Mouse (Mus musculus): Measurements from ENCODE around the gene Sptbn1. TPM values are rescaled to one million over a fixed set of nuclear protein-coding genes. Genes with fewer than 3 reads are reported as not detected.

Gene Sptbn1
- polyA plus RNA-seq, 1 experiment from 2014 or later: 136 TPM

GRCm38 (mm10) chr11:30101796-30102195 is 166.2 kb downstream of the Sptbn1 start:
- Histone ChIP-seq H3K27me3 (replicated peaks; ENCODE audit: control insufficient read depth, insufficient read depth, low read length) (no peaks in the 10 kb centered on the region), H3K36me3 (ENCODE audit: control insufficient read depth, insufficient read depth, low read length) (peaks cover 93% of the 10 kb centered on the region)

DNA sequence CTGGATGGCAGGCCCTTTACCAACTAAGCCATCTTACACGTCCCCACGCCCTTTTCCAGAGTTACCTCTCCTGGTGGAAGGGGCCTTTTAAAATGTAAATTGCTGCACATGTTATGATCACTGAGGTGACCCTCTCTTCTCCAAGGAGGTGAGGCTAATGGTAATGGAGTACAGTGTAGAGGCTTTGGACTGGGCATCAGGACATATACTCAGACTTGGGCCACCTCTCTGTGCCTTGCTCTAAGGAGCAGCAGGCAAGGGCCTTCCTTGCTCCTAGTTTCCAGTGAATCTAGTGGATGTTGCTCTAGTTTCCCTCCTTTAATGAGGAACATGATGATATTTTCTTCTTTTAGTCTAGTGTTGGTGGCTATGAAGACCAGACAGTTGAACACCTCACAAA is 166.8 kb downstream of the Sptbn1 start:
- Histone ChIP-seq H3K4me1 (ENCODE audit: control insufficient read depth, insufficient read depth, low read length) (no peaks in the 10 kb centered on the region), H3K9ac (ENCODE audit: low read depth, low read length) (no peak overlapping the region), H3K27ac (replicated peaks; ENCODE audit: low read depth, low read length) (no peak overlapping the region), H3K9me3 (ENCODE audit: control insufficient read depth, low read length) (no peaks in the 10 kb centered on the region), H3K36me3 (ENCODE audit: control insufficient read depth, insufficient read depth, low read length) (peaks cover 90% of the 10 kb centered on the region), H3K4me2 (ENCODE audit: low read depth, low read length) (no peak overlapping the region), H3K4me3 (ENCODE audit: low read depth, low read length) (no peak overlapping the region), H3K27me3 (replicated peaks; ENCODE audit: control insufficient read depth, insufficient read depth, low read length) (no peaks in the 10 kb centered on the region)
- 94% methylated on average over 2 of the region's 2 CpGs for WGBS
- ATAC-seq (ENCODE audit: low read depth) (no peak), DNase-seq (ENCODE audit: low spot score) (no peak)

More at GRCm38 (mm10) chr11:30101796-30102195, 166.2 kb downstream of the Sptbn1 start:
- H3K9ac ChIP-seq (ENCODE audit: low read depth, low read length): no peak overlapping the region
- DNase-seq (ENCODE audit: low spot score) (no peak), ATAC-seq (ENCODE audit: low read depth) (no peak)
- no peak overlapping the region for H3K4me2 ChIP-seq (ENCODE audit: low read depth, low read length)
- no peak overlapping the region for H3K27ac ChIP-seq (replicated peaks; ENCODE audit: low read depth, low read length)
- no peaks in the 10 kb centered on the region for H3K4me1 ChIP-seq (ENCODE audit: control insufficient read depth, insufficient read depth, low read length)
- no peaks in the 10 kb centered on the region for H3K9me3 ChIP-seq (ENCODE audit: control insufficient read depth, low read length)
- H3K4me3 ChIP-seq (ENCODE audit: low read depth, low read length): no peak overlapping the region
- WGBS: 88% methylated on average over 1 of the region's 1 CpGs

- Histone ChIP-seq H3K4me3 (ENCODE audit: low read depth, low read length) (no peak overlapping the region), H3K27ac (replicated peaks; ENCODE audit: low read depth, low read length) (no peak overlapping the region), H3K27me3 (replicated peaks; ENCODE audit: control insufficient read depth, insufficient read depth, low read length) (no peaks in the 10 kb centered on the region), H3K9ac (ENCODE audit: low read depth, low read length) (no peak overlapping the region), H3K4me1 (ENCODE audit: control insufficient read depth, insufficient read depth, low read length) (no peaks in the 10 kb centered on the region), H3K36me3 (ENCODE audit: control insufficient read depth, insufficient read depth, low read length) (peaks cover 81% of the 10 kb centered on the region), H3K4me2 (ENCODE audit: low read depth, low read length) (no peak overlapping the region), H3K9me3 (ENCODE audit: control insufficient read depth, low read length) (no peaks in the 10 kb centered on the region)
- ATAC-seq (ENCODE audit: low read depth) (no peak), DNase-seq (ENCODE audit: low spot score) (no peak)
- 86% methylated on average over 6 of the region's 6 CpGs for whole genome bisulfite sequencing
These were observed 168.1 kb downstream of the Sptbn1 start for GRCm38 (mm10) chr11:30099916-30100315.

DNA sequence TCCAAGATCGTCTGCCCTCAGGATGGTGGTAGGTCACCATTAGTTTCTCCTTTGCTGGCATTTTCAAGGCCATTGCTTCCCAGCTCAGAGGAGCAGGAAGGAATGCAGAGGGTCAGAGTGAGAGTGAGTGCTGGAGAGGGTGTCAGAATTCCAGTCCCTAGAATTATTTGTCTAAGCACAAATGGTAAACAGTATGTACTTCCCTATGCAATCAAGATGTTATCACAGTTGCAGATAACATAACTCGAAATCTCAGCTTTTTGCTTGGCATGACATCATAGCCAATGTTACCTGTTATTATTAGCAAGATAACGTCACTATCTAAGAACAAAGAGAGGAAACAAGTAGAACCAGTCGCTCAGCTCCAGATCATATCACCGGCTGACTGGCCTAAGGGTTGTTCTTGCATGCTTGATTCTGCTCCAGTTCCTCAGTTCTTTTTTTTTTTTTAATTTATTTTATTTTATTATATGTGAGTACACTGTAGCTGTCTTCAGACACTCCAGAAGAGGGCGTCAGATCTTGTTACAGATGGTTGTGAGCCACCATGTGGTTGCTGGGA is 172.7 kb downstream of the Sptbn1 start:
- no peak overlapping the region for H3K9ac ChIP-seq (ENCODE audit: low read depth, low read length)

DNA sequence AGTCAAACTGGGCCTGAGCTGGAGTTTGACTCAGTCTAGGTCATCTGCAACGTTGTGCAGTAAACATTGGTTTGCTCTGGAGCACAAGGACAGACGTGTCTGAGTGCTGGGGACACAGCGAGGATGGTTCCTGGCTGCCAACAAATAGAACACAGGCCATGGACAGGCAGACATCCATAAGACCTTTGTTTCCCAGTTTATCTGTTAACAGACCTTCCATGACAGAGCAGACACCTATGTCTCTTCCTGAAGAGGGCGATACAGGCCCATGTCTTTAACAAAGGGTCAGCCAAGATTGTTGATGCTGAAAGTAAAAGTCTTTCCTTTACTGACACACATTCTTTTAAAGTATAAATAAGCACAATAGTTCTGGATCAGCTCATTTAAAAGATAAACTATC is 176.1 kb downstream of the Sptbn1 start:
- H3K27ac ChIP-seq (replicated peaks; ENCODE audit: low read depth, low read length): no peak overlapping the region
- ATAC-seq (ENCODE audit: low read depth) (no peak), DNase-seq (ENCODE audit: low spot score) (peak; percentile 43)
- no peaks in the 10 kb centered on the region for H3K27me3 ChIP-seq (replicated peaks; ENCODE audit: control insufficient read depth, insufficient read depth, low read length)
- H3K4me3 ChIP-seq (ENCODE audit: low read depth, low read length): no peak overlapping the region
- no peaks in the 10 kb centered on the region for H3K4me1 ChIP-seq (ENCODE audit: control insufficient read depth, insufficient read depth, low read length)
- no peak overlapping the region for H3K9ac ChIP-seq (ENCODE audit: low read depth, low read length)
- WGBS: 53% methylated on average over 4 of the region's 4 CpGs
- H3K4me2 ChIP-seq (ENCODE audit: low read depth, low read length): no peak overlapping the region
- peaks cover 4% of the 10 kb centered on the region; the same call in 1 of the 2 replicates for H3K36me3 ChIP-seq (ENCODE audit: control insufficient read depth, insufficient read depth, low read length)
- H3K9me3 ChIP-seq (ENCODE audit: control insufficient read depth, low read length): no peaks in the 10 kb centered on the region

More for the DNA sequence above, 172.7 kb downstream of the Sptbn1 start:
- WGBS: 78% methylated on average over 6 of the region's 6 CpGs
- ATAC-seq (ENCODE audit: low read depth) (no peak), DNase-seq (ENCODE audit: low spot score) (peak; percentile 24)
- no peak overlapping the region for H3K27ac ChIP-seq (replicated peaks; ENCODE audit: low read depth, low read length)
- peaks cover 35% of the 10 kb centered on the region for H3K36me3 ChIP-seq (ENCODE audit: control insufficient read depth, insufficient read depth, low read length)
- H3K9me3 ChIP-seq (ENCODE audit: control insufficient read depth, low read length): no peaks in the 10 kb centered on the region
- H3K4me2 ChIP-seq (ENCODE audit: low read depth, low read length): no peak overlapping the region
- no peaks in the 10 kb centered on the region for H3K4me1 ChIP-seq (ENCODE audit: control insufficient read depth, insufficient read depth, low read length)
- no peaks in the 10 kb centered on the region for H3K27me3 ChIP-seq (replicated peaks; ENCODE audit: control insufficient read depth, insufficient read depth, low read length)
- no peak overlapping the region for H3K4me3 ChIP-seq (ENCODE audit: low read depth, low read length)

- ATAC-seq (ENCODE audit: low read depth): no peak
- DNase-seq (ENCODE audit: low spot score): no peak
- Histone ChIP-seq H3K9me3 (ENCODE audit: control insufficient read depth, low read length) (no peaks in the 10 kb centered on the region), H3K4me2 (ENCODE audit: low read depth, low read length) (no peak overlapping the region), H3K4me3 (ENCODE audit: low read depth, low read length) (no peak overlapping the region), H3K4me1 (ENCODE audit: control insufficient read depth, insufficient read depth, low read length) (no peaks in the 10 kb centered on the region), H3K36me3 (ENCODE audit: control insufficient read depth, insufficient read depth, low read length) (no peaks in the 10 kb centered on the region), H3K27me3 (replicated peaks; ENCODE audit: control insufficient read depth, insufficient read depth, low read length) (no peaks in the 10 kb centered on the region), H3K27ac (replicated peaks; ENCODE audit: low read depth, low read length) (no peak overlapping the region), H3K9ac (ENCODE audit: low read depth, low read length) (no peak overlapping the region)
These were observed 182.9 kb downstream of the Sptbn1 start for GRCm38 (mm10) chr11:30085114-30085513.

DNA sequence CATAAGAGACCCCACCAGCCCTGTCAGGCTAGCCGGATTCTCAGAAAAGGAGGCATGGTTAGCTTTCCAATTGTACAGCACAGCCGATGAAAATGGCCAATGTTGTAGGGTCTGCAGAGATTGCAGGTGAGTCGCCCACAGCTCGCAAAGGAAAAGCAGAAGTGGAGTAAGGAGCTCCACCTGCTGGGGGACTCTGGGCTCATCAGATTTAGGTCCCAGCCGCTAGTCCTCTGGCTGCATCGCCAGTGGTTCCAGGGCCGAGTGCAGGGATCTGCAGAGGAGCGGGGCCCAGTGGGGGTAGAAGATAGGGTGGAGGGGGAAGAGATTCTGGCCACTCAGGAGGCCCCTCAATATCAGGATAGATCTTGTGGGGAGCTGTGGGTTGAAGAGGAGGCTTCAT is 210.7 kb downstream of the Sptbn1 start:
- no peak overlapping the region for H3K4me2 ChIP-seq (ENCODE audit: low read depth, low read length)
- H3K27ac ChIP-seq (replicated peaks; ENCODE audit: low read depth, low read length): no peak overlapping the region
- H3K4me3 ChIP-seq (ENCODE audit: low read depth, low read length): no peak overlapping the region
- H3K36me3 ChIP-seq (ENCODE audit: control insufficient read depth, insufficient read depth, low read length): no peaks in the 10 kb centered on the region
- H3K9me3 ChIP-seq (ENCODE audit: control insufficient read depth, low read length): no peaks in the 10 kb centered on the region
- H3K4me1 ChIP-seq (ENCODE audit: control insufficient read depth, insufficient read depth, low read length): no peaks in the 10 kb centered on the region
- no peaks in the 10 kb centered on the region for H3K27me3 ChIP-seq (replicated peaks; ENCODE audit: control insufficient read depth, insufficient read depth, low read length)
- DNase-seq (ENCODE audit: low spot score): peak; percentile 20
- WGBS: 42% methylated on average over 8 of the region's 8 CpGs
- no peak overlapping the region for H3K9ac ChIP-seq (ENCODE audit: low read depth, low read length)
- ATAC-seq (ENCODE audit: low read depth): no peak

Other genes starting within 250 kb of the Sptbn1 start
- 1.6 and 1.8 TPM in 2 replicates for gene Eml6, start 242.1 kb downstream of the Sptbn1 start, polyA plus RNA-seq (2014; fragmentation: Nextera tagmentation; extraction: Ambion mirVana)
- 0.24 and 0.39 TPM in 2 replicates for gene 4930505A04Rik, start 203.7 kb upstream of the Sptbn1 start, polyA plus RNA-seq (2014; fragmentation: Nextera tagmentation; extraction: Ambion mirVana)